Mouse (Mus musculus) ES-E14 (cell line): Measurements from ENCODE around the gene Ttc13. TPM values are rescaled to one million over a fixed set of nuclear protein-coding genes. Genes with fewer than 3 reads are reported as not detected.

Source experiments
- DNase-seq: peaks from one replicate; pipeline ENCODE4 v3.0.0-alpha.2; 2013; ENCODE audit warnings: low read depth, low spot score
- H3K27ac ChIP-seq: 2 replicates; pipeline ENCODE4 v1.5.1; 2012; ENCODE audit warnings: low read depth, mild to moderate bottlenecking, low read length, moderate library complexity, mixed read lengths; ENCODE audit not compliant: poor library complexity, insufficient read depth, severe bottlenecking
- H3K36me3 ChIP-seq: 2 replicates; pipeline ENCODE4 v1.6.1; 2012; ENCODE audit warnings: mild to moderate bottlenecking, low read length, moderate library complexity, mixed read lengths; ENCODE audit not compliant: control insufficient read depth, poor library complexity, insufficient read depth, severe bottlenecking
- H3K4me1 ChIP-seq, 2 experiments: fragments of 150-350 bp in 1 of 2; sonication (generic) in 1 of 2; 2 replicates each; pipeline ENCODE4 v1.6.1; 2012; ENCODE audit warnings: low read length in 2 of 2, mild to moderate bottlenecking in 1 of 2, mixed read lengths in 1 of 2; ENCODE audit not compliant: control insufficient read depth in 2 of 2, insufficient read depth in 2 of 2, poor library complexity in 1 of 2
- H3K4me3 ChIP-seq, 2 experiments: fragments of 150-350 bp in 1 of 2; sonication (generic) in 1 of 2; 2 replicates each; pipeline ENCODE4 v1.5.1; 2012; ENCODE audit warnings: low read length in 2 of 2, low read depth in 1 of 2, mild to moderate bottlenecking in 1 of 2, mixed read lengths in 1 of 2; ENCODE audit not compliant: insufficient read depth in 1 of 2, poor library complexity in 1 of 2, severe bottlenecking in 1 of 2
- H3K9ac ChIP-seq: 2 replicates; pipeline ENCODE4 v1.6.1; 2012; ENCODE audit warnings: low read depth, mild to moderate bottlenecking, low read length, mixed read lengths; ENCODE audit not compliant: poor library complexity, insufficient read depth, severe bottlenecking
- H3K9me3 ChIP-seq: fragments of 150-350 bp; sonication (generic); 2 replicates; pipeline ENCODE4 v1.6.1; 2012; ENCODE audit warnings: low read depth, mild to moderate bottlenecking, low read length; ENCODE audit not compliant: control insufficient read depth, insufficient read depth
- CHD2 ChIP-seq: IDR thresholded peaks from 2 replicates; pipeline ENCODE4 v1.6.1; 2014; ENCODE audit warnings: mild to moderate bottlenecking, low read depth, low read length, inconsistent platforms
- HCFC1 ChIP-seq: IDR thresholded peaks from 2 replicates; pipeline ENCODE4 v1.6.1; 2012; ENCODE audit warnings: low read length, inconsistent platforms, borderline replicate concordance; ENCODE audit not compliant: insufficient read depth
- MAFK ChIP-seq: IDR thresholded peaks from 2 replicates; pipeline ENCODE4 v1.6.1; 2014; ENCODE audit warnings: mild to moderate bottlenecking, low read depth, low read length, inconsistent platforms; ENCODE audit not compliant: insufficient read depth
- ZC3H11A ChIP-seq: IDR thresholded peaks from 2 replicates; pipeline ENCODE4 v1.6.1; 2012; ENCODE audit warnings: low read depth, mild to moderate bottlenecking, inconsistent platforms, low read length, borderline replicate concordance
- ZNF384 ChIP-seq: IDR thresholded peaks from 2 replicates; pipeline ENCODE4 v1.6.1; 2012; ENCODE audit warnings: low read depth, low read length, inconsistent platforms
- in situ Hi-C, 2 experiments: fragments of 600-800 bp; cut with MboI; formaldehyde crosslinking; loops; one replicate each; pipeline ENCODE4 v1.15.1; 2025; ENCODE audit warnings: low sequenced_read_pairs in 2 of 2, inconsistent platforms in 1 of 2; ENCODE audit not compliant: unreplicated experiment in 2 of 2
- total RNA-seq: library from RNA; depleted of rRNA; stranded (reverse); fragments of 300-350 nt; gene quantifications from 2 replicates; pipeline ENCODE4 v1.2.3, GENCODE M21; 2012

Ttc13 gene
- total RNA-seq, 1 experiment, result 74.8 TPM

GRCm38 (mm10) chr8:124662446-124663111 lies 59.2 kb downstream of the Ttc13 start:
- in situ Hi-C loops, result no loop called here

GRCm38 (mm10) chr8:124661781-124662180 lies 60.0 kb downstream of the Ttc13 start:
- Histone ChIP-seq H3K9me3 (no peaks in the 10 kb centered on the region), H3K4me3 (peak overlapping the region in 1 of 2 experiments; percentile 97; a peak in 1 of 4 replicates), H3K36me3 (no peaks in the 10 kb centered on the region), H3K27ac (no peak overlapping the region), H3K4me1 (peaks cover 0 to 2% of the 10 kb centered on the region in 2 experiments; a peak in 2 of 4 replicates), H3K9ac (no peak overlapping the region)
- in situ Hi-C loops, result no loop called here
- no peak for DNase-seq
- TF ChIP-seq CHD2 (no peak), HCFC1 (no peak), ZC3H11A (no peak), MAFK (no peak), ZNF384 (no peak)

More at GRCm38 (mm10) chr8:124662446-124663111, 59.2 kb downstream of the Ttc13 start:
- TF ChIP-seq HCFC1 (0 out of 2 replicates have a peak, but pooled peaks have one; percentile 22), MAFK (no peak)
- peak; percentile 4 for DNase-seq
- Histone ChIP-seq H3K36me3 (no peaks in the 10 kb centered on the region), H3K4me3 (peak overlapping the region; percentile 92 to 97), H3K9me3 (no peaks in the 10 kb centered on the region), H3K9ac (peak overlapping the region; percentile 73), H3K4me1 (peaks cover 0 to 2% of the 10 kb centered on the region in 2 experiments; a peak in 2 of 4 replicates), H3K27ac (no peak overlapping the region)

- Histone ChIP-seq H3K9me3 (no peaks in the 10 kb centered on the region), H3K9ac (no peak overlapping the region), H3K27ac (no peak overlapping the region), H3K4me3 (no peak overlapping the region), H3K36me3 (no peaks in the 10 kb centered on the region), H3K4me1 (no peaks in the 10 kb centered on the region; a peak in 1 of 4 replicates)
- in situ Hi-C loops, result no loop called here
- DNase-seq, result no peak
- TF ChIP-seq MAFK (no peak), ZNF384 (no peak), HCFC1 (no peak), CHD2 (no peak), ZC3H11A (no peak)
Observed at GRCm38 (mm10) chr8:124658415-124658814, 63.4 kb downstream of the Ttc13 start.

- Histone ChIP-seq H3K4me1 (no peaks in the 10 kb centered on the region; a peak in 1 of 4 replicates), H3K27ac (no peak overlapping the region), H3K4me3 (no peak overlapping the region), H3K9me3 (no peaks in the 10 kb centered on the region), H3K36me3 (no peaks in the 10 kb centered on the region), H3K9ac (no peak overlapping the region)
- no peak for TF ChIP-seq ZNF384
- TF ChIP-seq CHD2, result no peak
- no peak for TF ChIP-seq HCFC1
- no peak for TF ChIP-seq ZC3H11A
- no peak for TF ChIP-seq MAFK
- DNase-seq, result no peak
- in situ Hi-C loops, result no loop called here
Observed at GRCm38 (mm10) chr8:124657961-124658360, 63.8 kb downstream of the Ttc13 start.
